Mouse (Mus musculus) limb, embryonic 14.5 days (tissue): ENCODE measurements around the gene Cbr2. TPM values are rescaled to one million over a fixed set of nuclear protein-coding genes. Genes with fewer than 3 reads are reported as not detected.
"Not testable (repeated sequence)": the region's sequence is repeated elsewhere in the genome, so short reads cannot be mapped to it uniquely, and the experiment has no call there.

Source experiments
- ATAC-seq: fragments of 200-750 bp; cut with Nextera tagmentation; 2 replicates; pipeline ENCODE4 v1.8.0; 2017; ENCODE audit warnings: low read depth, moderate number of reproducible peaks, moderate TSS enrichment; ENCODE audit not compliant: low FRiP score
- DNase-seq: peaks from one replicate; pipeline ENCODE4 v3.0.0-alpha.2; 2015; ENCODE audit warnings: low spot score
- H3K27ac ChIP-seq: fragments of 300-500 bp; sonication (generic); replicated peaks from 2 replicates; pipeline ENCODE4 v1.5.1; 2014; ENCODE audit warnings: low read depth, mild to moderate bottlenecking, low read length, moderate library complexity, mixed read lengths
- H3K27me3 ChIP-seq: fragments of 300-500 bp; sonication (generic); 2 replicates; pipeline ENCODE4 v1.6.1; 2014; ENCODE audit warnings: low read length, mixed read lengths; ENCODE audit not compliant: control insufficient read depth, insufficient read depth
- H3K36me3 ChIP-seq: fragments of 300-500 bp; sonication (generic); 2 replicates; pipeline ENCODE4 v1.6.1; 2014; ENCODE audit warnings: mild to moderate bottlenecking, low read length, moderate library complexity, mixed read lengths; ENCODE audit not compliant: control insufficient read depth, insufficient read depth
- H3K4me1 ChIP-seq: fragments of 300-500 bp; sonication (generic); 2 replicates; pipeline ENCODE4 v1.6.1; 2014; ENCODE audit warnings: antibody characterized with exemption, low read length, mixed read lengths; ENCODE audit not compliant: control insufficient read depth, insufficient read depth
- H3K4me2 ChIP-seq: fragments of 300-500 bp; sonication (generic); replicated peaks from 2 replicates; pipeline ENCODE4 v1.6.1; 2014; ENCODE audit warnings: low read depth, mild to moderate bottlenecking, low read length, moderate library complexity; ENCODE audit not compliant: severe bottlenecking
- H3K4me3 ChIP-seq: fragments of 300-500 bp; sonication (generic); replicated peaks from 2 replicates; pipeline ENCODE4 v1.5.1; 2014; ENCODE audit warnings: low read length
- H3K9ac ChIP-seq: fragments of 300-500 bp; sonication (generic); 2 replicates; pipeline ENCODE4 v1.6.1; 2014; ENCODE audit warnings: mild to moderate bottlenecking, low read depth, low read length, moderate library complexity; ENCODE audit not compliant: severe bottlenecking
- H3K9me3 ChIP-seq: fragments of 300-500 bp; sonication (generic); 2 replicates; pipeline ENCODE4 v1.6.1; 2016; ENCODE audit warnings: low read length; ENCODE audit not compliant: control insufficient read depth
- POLR2A ChIP-seq: fragments of 200-500 bp; IDR thresholded peaks from 2 replicates; pipeline ENCODE4 v1.8.0; 2012; ENCODE audit warnings: inconsistent platforms, mild to moderate bottlenecking, moderate library complexity, borderline replicate concordance; ENCODE audit not compliant: insufficient read depth, insufficient read length; ENCODE audit errors: extremely low read depth
- WGBS: fragments of 180-500 bp; shearing (Covaris S2); extraction: QIAGEN DNeasy Blood & Tissue Kit; methylation state at CpG from one replicate; pipeline ENCODE4 v1.1.7; 2014; 5-methylcytosine and 5-hydroxymethylcytosine counted together
- polyA plus RNA-seq, 2 experiments: library from polyadenylated mRNA; depleted of rRNA in 1 of 2; stranded (reverse) in 1 of 2; unstranded in 1 of 2; fragments of >200 nt; fragmentation: Nextera tagmentation in 1 of 2; extraction: Ambion mirVana in 1 of 2; gene quantifications; 2 replicates each; pipeline versions ENCODE4 v1.2.1 to v1.2.3; 2012 to 2014

Cbr2 gene
- polyA plus RNA-seq, 2 experiments: 7.3 to 11.9 TPM

DNA sequence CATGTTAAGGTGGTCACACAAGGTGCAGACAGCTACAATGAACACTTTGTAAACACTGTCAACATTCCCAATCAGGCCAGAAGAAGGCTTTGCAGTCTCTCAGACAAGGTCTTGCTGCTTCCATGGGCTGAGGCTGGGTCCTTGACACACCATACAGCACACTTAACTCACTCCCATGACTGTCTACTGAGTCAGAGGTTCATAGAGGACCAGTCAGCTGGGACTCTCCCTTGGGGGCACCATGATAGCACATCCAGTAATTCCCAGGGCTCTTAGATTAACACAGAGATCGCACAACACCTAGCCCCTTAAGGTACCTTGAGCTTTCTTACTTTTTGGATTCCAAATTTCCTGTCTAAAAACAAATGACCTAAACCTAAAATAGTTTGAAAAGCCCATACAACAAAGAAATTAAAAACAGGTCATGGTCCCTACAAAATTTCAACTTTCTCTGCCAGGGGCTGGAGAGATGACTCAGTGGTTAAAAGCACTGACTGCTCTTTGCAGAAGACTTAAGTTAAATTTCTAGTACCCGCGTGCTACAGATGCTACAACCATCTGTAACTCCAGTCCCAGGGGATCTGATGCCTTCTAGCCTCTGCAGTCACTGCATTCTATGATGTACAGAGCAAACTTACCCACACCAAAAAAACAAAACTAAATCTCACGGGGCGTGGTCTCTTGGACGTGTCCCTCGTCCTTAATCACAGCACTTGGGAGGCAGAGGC is 41.7 kb upstream of the Cbr2 start:
- no peaks in the 10 kb centered on the region for H3K27me3 ChIP-seq
- H3K9me3 ChIP-seq: no peaks in the 10 kb centered on the region
- 91% methylated on average over 7 of the region's 7 CpGs for WGBS
- H3K9ac ChIP-seq: no peak overlapping the region
- H3K4me1 ChIP-seq: no peaks in the 10 kb centered on the region
- no peak overlapping the region for H3K4me2 ChIP-seq
- TF ChIP-seq POLR2A: no peak
- ATAC-seq (no peak), DNase-seq (no peak)
- no peaks in the 10 kb centered on the region for H3K36me3 ChIP-seq
- no peak overlapping the region for H3K27ac ChIP-seq
- no peak overlapping the region for H3K4me3 ChIP-seq

DNA sequence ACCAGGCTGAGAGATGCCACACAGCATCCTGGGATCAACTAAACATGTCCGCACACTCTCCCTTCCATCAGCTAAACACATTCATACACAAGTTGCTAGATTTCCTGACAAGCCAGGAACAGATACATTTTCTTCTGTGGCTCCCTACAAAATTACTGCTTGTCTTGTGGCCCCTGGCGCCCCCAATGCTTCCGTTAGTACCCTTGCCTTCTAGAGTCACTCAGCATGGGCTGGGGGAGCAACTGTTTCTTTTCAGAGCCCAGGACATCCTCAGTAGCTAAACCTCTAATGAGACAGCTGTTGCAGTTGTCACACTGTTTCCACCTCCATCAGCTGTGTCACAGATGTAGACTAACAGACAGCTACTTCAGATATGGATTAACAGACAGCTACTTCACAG is 40.8 kb upstream of the Cbr2 start:
- no peaks in the 10 kb centered on the region for H3K27me3 ChIP-seq
- ATAC-seq (no peak), DNase-seq (no peak)
- no peaks in the 10 kb centered on the region for H3K36me3 ChIP-seq
- no peaks in the 10 kb centered on the region for H3K4me1 ChIP-seq
- 76% methylated on average over 3 of the region's 3 CpGs for WGBS
- no peak overlapping the region for H3K9ac ChIP-seq
- TF ChIP-seq POLR2A: no peak
- no peak overlapping the region for H3K27ac ChIP-seq
- no peak overlapping the region for H3K4me3 ChIP-seq
- H3K9me3 ChIP-seq: no peaks in the 10 kb centered on the region
- H3K4me2 ChIP-seq: no peak overlapping the region

DNA sequence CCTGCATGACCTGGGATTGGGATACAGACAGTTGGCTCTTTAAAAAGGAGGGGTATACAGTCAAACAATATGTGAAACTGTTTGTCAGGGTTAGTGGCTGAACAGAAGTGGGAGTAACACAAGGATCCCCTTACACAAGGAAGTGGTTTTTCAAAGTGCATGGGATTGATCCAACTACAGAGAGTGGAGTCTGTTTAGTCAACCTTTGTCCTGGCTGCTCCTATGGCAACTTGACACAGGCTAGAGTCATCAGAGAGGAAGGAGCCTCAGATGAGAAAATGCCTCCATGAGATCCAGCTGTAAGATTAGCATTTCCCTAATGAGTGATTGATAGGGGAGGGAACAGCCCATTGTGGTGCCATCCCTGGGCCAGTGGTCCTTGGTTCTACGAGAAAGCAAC is 36.3 kb upstream of the Cbr2 start:
- no peak for ATAC-seq
- Histone ChIP-seq H3K36me3 (no peaks in the 10 kb centered on the region), H3K4me2 (no peak overlapping the region), H3K27me3 (no peaks in the 10 kb centered on the region), H3K4me3 (no peak overlapping the region), H3K4me1 (no peaks in the 10 kb centered on the region), H3K27ac (no peak overlapping the region), H3K9me3 (no peaks in the 10 kb centered on the region), H3K9ac (no peak overlapping the region)
- DNase-seq: no peak
- no peak for TF ChIP-seq POLR2A
- 64% methylated on average over 1 of the region's 1 CpGs for WGBS

DNA sequence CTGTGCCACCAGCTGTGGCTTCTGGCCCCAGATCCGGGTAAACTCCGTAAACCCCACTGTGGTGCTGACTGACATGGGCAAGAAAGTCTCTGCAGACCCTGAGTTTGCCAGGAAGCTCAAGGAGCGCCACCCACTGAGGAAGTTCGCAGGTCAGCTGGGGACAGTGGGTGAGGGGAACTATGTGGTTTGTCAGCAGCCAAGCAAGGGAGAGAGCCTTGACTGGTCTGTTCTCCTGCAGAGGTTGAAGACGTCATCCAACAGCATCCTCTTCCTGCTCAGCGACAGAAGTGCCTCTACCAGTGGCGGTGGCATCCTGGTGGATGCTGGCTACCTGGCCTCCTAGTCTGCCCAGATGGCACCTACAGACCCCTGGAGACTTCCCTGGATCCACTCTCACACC is 35.1 kb upstream of the Cbr2 start:
- H3K27me3 ChIP-seq, H3K4me3 ChIP-seq, H3K27ac ChIP-seq, H3K4me1 ChIP-seq, H3K4me2 ChIP-seq, H3K9ac ChIP-seq, H3K36me3 ChIP-seq, H3K9me3 ChIP-seq, DNase-seq, ATAC-seq: not testable (repeated sequence)
- 70% methylated on average over 3 of the region's 7 CpGs for WGBS

DNA sequence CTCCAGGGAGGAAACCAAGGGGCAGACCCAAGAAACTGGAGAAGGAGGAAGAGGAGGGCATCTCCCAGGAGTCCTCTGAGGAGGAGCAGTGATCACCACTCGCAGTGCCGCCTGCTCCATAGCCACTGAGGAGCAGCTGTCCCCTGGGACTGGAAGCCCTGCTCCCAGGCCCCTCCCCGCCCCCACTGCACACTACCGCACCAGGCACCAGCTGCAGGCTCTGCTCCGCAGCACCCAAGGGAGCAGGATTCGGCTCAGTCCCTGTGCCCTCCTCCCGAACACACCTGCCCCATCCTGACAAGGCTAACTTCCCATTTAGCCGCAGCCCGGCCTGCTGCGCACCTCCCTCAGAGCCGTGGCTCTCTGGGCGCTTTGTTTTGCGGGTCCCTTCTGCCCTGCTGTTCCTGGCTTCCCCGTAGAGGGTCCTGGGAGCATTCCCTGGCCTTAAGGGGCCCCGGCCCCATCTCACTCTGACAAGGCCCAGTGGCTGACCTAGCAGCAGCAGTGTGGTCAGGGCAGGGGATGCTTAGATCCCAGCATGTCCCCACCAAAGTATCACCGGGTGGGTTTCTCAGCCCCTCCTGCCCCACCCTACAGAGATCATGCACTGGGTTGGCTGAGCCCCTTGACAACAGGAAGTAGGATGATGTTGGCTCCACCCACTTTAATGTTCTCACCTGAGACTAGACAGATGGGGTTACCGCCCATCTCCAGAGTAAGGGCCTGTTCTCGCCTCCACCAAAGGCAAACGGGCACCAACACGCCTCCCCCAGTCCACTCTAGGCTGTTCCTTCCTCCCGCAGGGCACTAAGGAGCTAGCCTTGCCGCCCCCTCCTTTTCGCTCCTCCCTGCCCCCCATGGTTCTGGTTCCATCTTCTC is 31.4 kb upstream of the Cbr2 start:
- H3K36me3 ChIP-seq, H3K4me1 ChIP-seq, H3K9ac ChIP-seq, H3K4me2 ChIP-seq, H3K4me3 ChIP-seq, H3K27ac ChIP-seq, DNase-seq, H3K9me3 ChIP-seq, H3K27me3 ChIP-seq: not testable (repeated sequence)
- 0% methylated on average over 2 of the region's 23 CpGs for WGBS
- 0 out of 2 replicates have a peak, but pooled peaks have one; percentile 47 for ATAC-seq

DNA sequence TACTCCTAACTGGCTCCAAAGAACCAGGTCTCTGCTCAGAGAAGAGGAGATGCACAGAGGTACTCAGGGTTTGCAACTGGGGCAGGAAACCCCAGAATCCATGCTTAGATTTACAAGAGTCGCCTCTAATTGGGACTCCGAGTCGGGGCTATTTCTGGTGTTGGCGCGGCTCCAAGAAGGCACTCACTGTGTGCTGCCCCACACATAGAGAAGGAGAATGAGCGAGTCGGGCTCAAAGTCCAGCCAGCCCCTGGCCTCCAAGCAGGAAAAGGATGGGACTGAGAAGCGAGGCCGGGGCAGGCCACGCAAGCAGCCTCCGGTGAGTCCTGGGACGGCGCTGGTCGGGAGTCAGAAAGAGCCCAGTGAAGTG is 30.7 kb upstream of the Cbr2 start, which contains the start of gene Hmga1b:
Gene Hmga1b (plus strand): TSS at position 123 of the 370 bp plus-strand sequence.
- not testable (repeated sequence) for H3K4me2 ChIP-seq, H3K4me3 ChIP-seq, H3K4me1 ChIP-seq, H3K9me3 ChIP-seq, H3K27ac ChIP-seq, H3K9ac ChIP-seq, DNase-seq, H3K36me3 ChIP-seq, H3K27me3 ChIP-seq, ATAC-seq
- 13% methylated on average over 14 of the region's 14 CpGs for WGBS
